In the genomic region with DNA sequence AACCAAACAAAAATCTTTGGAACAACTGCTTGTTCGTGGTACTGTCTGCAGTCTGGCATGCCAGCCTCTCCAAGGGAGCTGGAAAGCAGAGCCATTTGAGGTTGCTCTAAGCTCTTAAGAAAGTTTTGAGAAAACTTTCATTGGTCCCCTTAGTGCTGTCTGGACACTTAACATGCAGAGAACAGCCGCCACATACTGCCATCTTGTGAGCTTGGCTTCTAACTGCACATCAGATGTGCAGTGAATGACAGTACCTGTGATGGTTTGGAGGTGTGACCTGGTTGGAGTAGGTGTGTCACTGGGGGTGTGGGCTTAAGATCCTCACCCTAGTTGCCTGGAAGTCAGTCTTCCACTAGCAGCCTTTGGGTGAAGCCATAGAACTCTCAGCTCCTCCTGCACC, we compare ENCODE assay signal across 13 mouse cellular contexts. TPM values are rescaled to one million over a fixed set of nuclear protein-coding genes. Genes with fewer than 3 reads are reported as not detected.
DNase-seq lines count a peak whose midpoint lies in the region; TF ChIP-seq lines count a peak whose summit lies in the region.
"Had no signal": no experiment of that assay in that cellular context is flagged by ENCODE, and none has a peak within 500 bp of the region (broad histone marks: within the 10 kb centered on the region; RNA-seq: fewer than 3 reads in every experiment).

No protein-coding gene starts in this region.

- peak; percentile 56 for TF ChIP-seq CTCF in layer of hippocampus, adult 2 months (conservative IDR thresholded peaks at IDR 0.05)

- H3K4me3 ChIP-seq in layer of hippocampus, adult 2 months = no peak overlapping the region
- H3K4me3 ChIP-seq: embryonic facial prominence, embryonic 15.5 days; hindbrain, embryonic 10.5 days; midbrain, embryonic 12.5 days had no signal

- DNase-seq in layer of hippocampus, adult 2 months (ENCODE audit: low spot score in 2 of 2) = no peak
- no peak for DNase-seq in layer of hippocampus, postnatal 10 days (ENCODE audit: low spot score in 2 of 2)
- peak; percentile 25 for DNase-seq in 3T3-L1 (ENCODE audit: low read depth, low spot score)
- DNase-seq in CD4-positive helper T cell, adult 2 months (ENCODE audit: low read depth, low spot score) = peak; percentile 40
- DNase-seq in lung, postnatal 25 days (ENCODE audit: low spot score) = peak; percentile 43
- DNase-seq in adrenal gland, adult 8-10 months = no peak
- no peak for DNase-seq in adrenal gland, postnatal 36 days
- DNase-seq: cerebellum, adult 8-10 months; heart, adult 18-20 months; kidney, adult 9 months had no signal

- no peak overlapping the region for H3K27ac ChIP-seq in layer of hippocampus, adult 2 months
- H3K27ac ChIP-seq: embryonic facial prominence, embryonic 15.5 days; hindbrain, embryonic 10.5 days; midbrain, embryonic 12.5 days had no signal

RNA-seq across cellular contexts. Expression of a gene that starts 29.5 kb away (rescaled TPM):
- 10 to 100 TPM; 12.5 to 14.9 TPM for total RNA-seq in layer of hippocampus, adult 2 months (2021)
- total RNA-seq in layer of hippocampus, postnatal 10 days (2021) = 10 to 100 TPM; 28.0 to 30.0 TPM
- 10 to 100 TPM in 1 of 4 experiments, 1 to 10 TPM in 3; 4.3 to 10.1 (median 5.2) TPM for total RNA-seq in adrenal gland, adult 8-10 months (2022)
- total RNA-seq in adrenal gland, postnatal 36 days (2021) = 1 to 10 TPM; 3.6 to 4.7 TPM

RNA-seq across cellular contexts. Expression of a gene that starts 49.9 kb away (rescaled TPM):
- 10 to 100 TPM; 89.8 to 90.7 TPM for total RNA-seq in layer of hippocampus, adult 2 months (2021)
- total RNA-seq in layer of hippocampus, postnatal 10 days (2021) = 100 to 1,000 TPM; 106 to 115 TPM
- 10 to 100 TPM; 64.0 to 78.2 (median 67.5) TPM for total RNA-seq in adrenal gland, adult 8-10 months (2022)
- 10 to 100 TPM; 69.1 to 70.8 TPM for total RNA-seq in adrenal gland, postnatal 36 days (2021)

RNA-seq across cellular contexts. Expression of a gene that starts 51.1 kb away (rescaled TPM):
- total RNA-seq in layer of hippocampus, adult 2 months (2021) = 10 to 100 TPM; 79.7 to 81.0 TPM
- total RNA-seq in layer of hippocampus, postnatal 10 days (2021) = 10 to 100 TPM; 81.4 to 98.8 TPM
- 100 to 1,000 TPM in 1 of 4 experiments, 10 to 100 TPM in 3; 48.7 to 119 (median 89.2) TPM for total RNA-seq in adrenal gland, adult 8-10 months (2022)
- 10 to 100 TPM; 59.5 to 73.6 TPM for total RNA-seq in adrenal gland, postnatal 36 days (2021)

Comparison
In these comparisons a context has a peak if more than half of its experiments do, and no peak if none do; other contexts are left out.
1. DNase-seq: peak in 3T3-L1 (single experiment), CD4-positive helper T cell, adult 2 months (single experiment) and lung, postnatal 25 days (single experiment); none in layer of hippocampus, adult 2 months (0 of 2), layer of hippocampus, postnatal 10 days (0 of 2), adrenal gland, adult 8-10 months (single experiment) and adrenal gland, postnatal 36 days (0 of 2).